Mouse (Mus musculus) liver, postnatal 0 days (tissue): ENCODE results near the gene Sh2d1b1. TPM values are rescaled to one million over a fixed set of nuclear protein-coding genes. Genes with fewer than 3 reads are reported as not detected.

ENCODE experiments used
- ATAC-seq: fragments of 200-750 bp; cut with Nextera tagmentation; 2 replicates; pipeline ENCODE4 v1.8.0; 2017; ENCODE audit warnings: mild to moderate bottlenecking, moderate library complexity
- DNase-seq: peaks from one replicate; pipeline ENCODE4 v3.0.0-alpha.2; 2016
- H3K27ac ChIP-seq: fragments of 300-500 bp; sonication (generic); 2 replicates; pipeline ENCODE4 v1.5.1; 2014; ENCODE audit warnings: antibody characterized with exemption, moderate library complexity, mild to moderate bottlenecking, low read depth
- H3K27me3 ChIP-seq: fragments of 300-500 bp; sonication (generic); 2 replicates; pipeline ENCODE4 v1.6.1; 2014; ENCODE audit warnings: low read length, control low read depth, mixed read lengths; ENCODE audit not compliant: insufficient read depth
- H3K36me3 ChIP-seq: fragments of 300-500 bp; sonication (generic); replicated peaks from 2 replicates; pipeline ENCODE4 v1.6.1; 2014; ENCODE audit warnings: mild to moderate bottlenecking, control low read depth, low read length, moderate library complexity, mixed read lengths; ENCODE audit not compliant: insufficient read depth
- H3K4me1 ChIP-seq: fragments of 300-500 bp; sonication (generic); 2 replicates; pipeline ENCODE4 v1.6.1; 2014; ENCODE audit warnings: antibody characterized with exemption, mild to moderate bottlenecking, control low read depth; ENCODE audit not compliant: insufficient read depth
- H3K4me2 ChIP-seq: fragments of 300-500 bp; sonication (generic); 2 replicates; pipeline ENCODE4 v1.6.1; 2014; ENCODE audit warnings: low read depth, mild to moderate bottlenecking, low read length, moderate library complexity, mixed read lengths
- H3K4me3 ChIP-seq: fragments of 300-500 bp; sonication (generic); 2 replicates; pipeline ENCODE4 v1.5.1; 2014; ENCODE audit warnings: low read depth, low read length
- H3K9ac ChIP-seq: fragments of 300-500 bp; sonication (generic); replicated peaks from 2 replicates; pipeline ENCODE4 v1.6.1; 2014; ENCODE audit warnings: mild to moderate bottlenecking, moderate library complexity
- H3K9me3 ChIP-seq: fragments of 300-500 bp; sonication (generic); 2 replicates; pipeline ENCODE4 v1.6.1; 2016; ENCODE audit warnings: mild to moderate bottlenecking, control low read depth, low read length, mixed read lengths
- CTCF ChIP-seq: sonication (generic); IDR thresholded peaks from 2 replicates; pipeline ENCODE4 v1.5.1; 2016; ENCODE audit warnings: antibody characterized with exemption, low read depth
- EP300 ChIP-seq: IDR thresholded peaks from 2 replicates; pipeline ENCODE4 v1.6.1; 2016; ENCODE audit warnings: antibody characterized with exemption, low read depth, mild to moderate bottlenecking
- WGBS: fragments of 180-500 bp; shearing (Covaris S2); extraction: QIAGEN DNeasy Blood & Tissue Kit; methylation state at CpG from one replicate; pipeline ENCODE4 v1.1.7; 2014; ENCODE audit not compliant: insufficient replicate concordance; 5-methylcytosine and 5-hydroxymethylcytosine counted together
- polyA plus RNA-seq: library from polyadenylated mRNA; unstranded; fragments of >200 nt; fragmentation: Nextera tagmentation; extraction: Ambion mirVana; gene quantifications from 2 replicates; pipeline ENCODE4 v1.2.1, GENCODE M21; 2015

Sh2d1b1 gene
- polyA plus RNA-seq, 1 experiment from 2014 or later = 0.31 TPM

- no peak for ATAC-seq
- H3K9me3 ChIP-seq = peaks cover 5% of the 10 kb centered on the region; the same call in 1 of the 2 replicates
- H3K9ac ChIP-seq = no peak overlapping the region
- no peaks in the 10 kb centered on the region for H3K27me3 ChIP-seq
- no peak overlapping the region for H3K4me3 ChIP-seq
- no peaks in the 10 kb centered on the region for H3K36me3 ChIP-seq
- H3K27ac ChIP-seq = no peak overlapping the region
- no peak for DNase-seq
- H3K4me2 ChIP-seq = no peak overlapping the region
- no peak for TF ChIP-seq EP300
- TF ChIP-seq CTCF = no peak
- 58% methylated on average over 4 of the region's 4 CpGs for WGBS
- no peaks in the 10 kb centered on the region for H3K4me1 ChIP-seq
Measured at GRCm38 (mm10) chr1:170270696-170271095, 6.4 kb upstream of the Sh2d1b1 start.

DNA sequence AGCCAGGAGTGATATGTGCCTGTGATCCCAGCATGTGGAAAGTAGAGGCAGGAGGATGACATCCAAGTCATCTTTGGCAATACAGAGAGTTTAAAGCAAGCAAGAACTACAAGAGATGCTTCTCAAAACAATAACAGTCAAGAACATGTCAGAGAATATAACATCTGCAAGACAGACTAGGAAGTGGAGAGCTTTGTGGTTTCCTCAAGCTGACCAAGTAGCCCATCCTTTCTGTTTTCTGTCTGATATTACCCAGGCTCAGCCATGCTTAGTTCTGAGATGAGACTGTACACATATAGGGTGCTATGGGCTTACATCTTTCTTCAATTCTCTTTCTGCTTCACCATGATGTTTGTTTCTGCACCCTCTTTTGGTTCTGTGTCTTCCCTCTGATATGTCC is 3.9 kb upstream of the Sh2d1b1 start:
- no peak for ATAC-seq
- H3K4me1 ChIP-seq = no peaks in the 10 kb centered on the region

DNA sequence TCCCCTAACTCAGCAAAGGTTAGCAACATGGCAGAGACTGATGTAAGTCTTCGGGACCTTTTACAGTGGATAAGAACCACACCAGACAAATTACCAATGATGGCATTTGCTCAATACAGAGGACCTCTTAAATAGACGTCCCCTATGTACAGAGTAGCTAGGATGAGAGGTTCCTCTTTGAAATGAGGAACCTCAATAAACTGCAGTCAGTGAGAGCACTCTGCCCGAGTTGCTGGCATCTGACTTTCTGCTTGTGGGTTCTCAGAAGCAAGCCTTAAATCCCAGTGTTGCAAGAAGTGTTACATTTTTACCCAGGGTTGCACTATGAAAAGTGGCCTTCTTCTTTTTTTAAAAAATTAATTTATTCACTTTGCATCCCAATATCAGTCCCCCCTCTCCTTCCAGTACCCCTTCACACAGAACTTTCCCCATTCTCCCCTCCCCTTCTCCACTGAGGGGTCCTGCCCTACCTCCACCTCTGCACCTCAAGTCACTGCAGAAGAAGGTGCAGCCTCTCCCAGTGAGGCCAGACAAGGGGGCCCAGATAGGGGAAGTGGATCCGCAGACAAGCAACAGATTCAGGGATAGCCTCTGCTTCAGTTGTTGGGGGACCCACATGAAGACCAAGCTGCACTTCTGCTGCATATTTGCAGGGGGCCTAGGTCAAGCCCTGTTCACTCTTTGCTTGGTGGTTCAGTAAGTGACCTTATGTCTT is 5.5 kb downstream of the Sh2d1b1 start:
- Histone ChIP-seq H3K4me2 (no peak overlapping the region), H3K27me3 (no peaks in the 10 kb centered on the region), H3K4me1 (peaks cover 2% of the 10 kb centered on the region; the same call in 1 of the 2 replicates), H3K36me3 (no peaks in the 10 kb centered on the region), H3K9me3 (no peaks in the 10 kb centered on the region), H3K27ac (peak overlapping the region; percentile 55; the same call in 1 of the 2 replicates), H3K9ac (no peak overlapping the region), H3K4me3 (no peak overlapping the region)
- TF ChIP-seq EP300 (no peak), CTCF (no peak)
- DNase-seq = no peak
- ATAC-seq = peak; percentile 66
- WGBS = 32% methylated on average over 4 of the region's 4 CpGs

More for the DNA sequence above, 3.9 kb upstream of the Sh2d1b1 start:
- TF ChIP-seq EP300 (no peak), CTCF (no peak)
- H3K27me3 ChIP-seq = no peaks in the 10 kb centered on the region
- no peak overlapping the region for H3K27ac ChIP-seq
- H3K4me3 ChIP-seq = no peak overlapping the region
- DNase-seq = no peak
- H3K9ac ChIP-seq = no peak overlapping the region
- no peaks in the 10 kb centered on the region for H3K9me3 ChIP-seq
- no peak overlapping the region for H3K4me2 ChIP-seq
- H3K36me3 ChIP-seq = no peaks in the 10 kb centered on the region

DNA sequence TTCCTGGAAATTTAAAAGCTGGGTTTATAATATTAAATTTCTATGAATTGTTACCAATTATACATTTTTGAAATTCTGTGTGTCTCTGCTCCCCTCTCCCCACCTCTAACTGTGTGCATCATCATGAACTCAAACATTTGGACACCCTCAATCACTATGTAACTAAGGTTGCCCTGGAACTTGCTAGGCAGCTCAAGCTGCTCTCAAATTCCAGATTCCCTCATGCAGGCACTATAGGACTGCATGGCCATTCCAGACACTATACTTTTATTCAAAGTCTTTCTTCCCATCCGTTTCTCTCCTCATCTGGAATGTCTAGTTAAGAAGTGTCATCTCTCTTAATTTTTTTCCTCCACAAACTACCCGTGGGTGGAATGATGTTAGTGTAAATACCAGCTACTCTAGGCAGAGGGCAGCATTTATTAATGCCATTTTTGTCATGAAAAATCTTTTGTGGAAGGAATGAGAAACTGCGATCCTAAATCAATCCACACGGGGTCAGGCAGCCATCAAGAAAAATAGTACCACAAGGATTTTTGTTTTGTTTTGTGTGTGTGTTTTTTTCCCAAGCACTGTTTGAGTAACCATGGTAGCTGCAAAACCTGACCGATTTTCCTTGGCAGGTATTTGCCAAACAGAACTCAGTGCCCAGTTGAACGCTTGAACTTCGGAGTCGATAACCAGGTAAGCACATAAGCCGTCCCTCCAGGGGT is 15.3 kb downstream of the Sh2d1b1 start:
- no peak overlapping the region for H3K9ac ChIP-seq
- TF ChIP-seq CTCF = peak; percentile 76
- no peak; the same call in 1 of the 2 replicates for TF ChIP-seq EP300
- no peaks in the 10 kb centered on the region for H3K36me3 ChIP-seq
- 37% methylated on average over 9 of the region's 9 CpGs for WGBS
- H3K9me3 ChIP-seq = no peaks in the 10 kb centered on the region; the same call in 1 of the 2 replicates
- peak; percentile 36 for DNase-seq
- no peak overlapping the region for H3K4me2 ChIP-seq
- H3K27ac ChIP-seq = no peak overlapping the region
- H3K4me3 ChIP-seq = no peak overlapping the region
- H3K4me1 ChIP-seq = no peaks in the 10 kb centered on the region
- no peaks in the 10 kb centered on the region for H3K27me3 ChIP-seq
- peak; percentile 94 for ATAC-seq

- no peak for DNase-seq
- Histone ChIP-seq H3K36me3 (no peaks in the 10 kb centered on the region), H3K4me1 (no peaks in the 10 kb centered on the region), H3K27ac (no peak overlapping the region), H3K4me2 (no peak overlapping the region), H3K9me3 (no peaks in the 10 kb centered on the region; the same call in 1 of the 2 replicates), H3K4me3 (no peak overlapping the region), H3K27me3 (no peaks in the 10 kb centered on the region), H3K9ac (no peak overlapping the region)
- TF ChIP-seq CTCF (no peak), EP300 (no peak)
- no peak for ATAC-seq
- 70% methylated on average over 5 of the region's 5 CpGs for WGBS
Measured at GRCm38 (mm10) chr1:170293257-170293656, 16.1 kb downstream of the Sh2d1b1 start.

GRCm38 (mm10) chr1:170294786-170295570 is 17.9 kb downstream of the Sh2d1b1 start:
- Histone ChIP-seq H3K9me3 (no peaks in the 10 kb centered on the region; the same call in 1 of the 2 replicates), H3K9ac (no peak overlapping the region), H3K36me3 (no peaks in the 10 kb centered on the region), H3K4me1 (no peaks in the 10 kb centered on the region), H3K4me2 (no peak overlapping the region), H3K27ac (no peak overlapping the region), H3K4me3 (no peak overlapping the region), H3K27me3 (no peaks in the 10 kb centered on the region)
- WGBS = 74% methylated on average over 15 of the region's 15 CpGs
- TF ChIP-seq CTCF (no peak), EP300 (no peak)
- DNase-seq = no peak
- no peak for ATAC-seq
